Mouse (Mus musculus): Measurements from ENCODE around the gene Sorcs3. TPM values are rescaled to one million over a fixed set of nuclear protein-coding genes. Genes with fewer than 3 reads are reported as not detected.
A peak's percentile ranks its signal among the peaks of the same experiment; 100 is the strongest.

The Sorcs3 gene
- polyA plus RNA-seq, 1 experiment from 2014 or later = 5.3 TPM

- ATAC-seq = no peak
Measured at GRCm38 (mm10) chr19:48630671-48631327, 425.0 kb downstream of the Sorcs3 start.

GRCm38 (mm10) chr19:48642566-48642965, 436.7 kb downstream of the Sorcs3 start:
- H3K27ac ChIP-seq (ENCODE audit: low read depth, low read length) = no peak overlapping the region
- H3K4me2 ChIP-seq (ENCODE audit: low read length) = no peak overlapping the region
- H3K4me3 ChIP-seq (ENCODE audit: low read depth, low read length) = no peak overlapping the region
- H3K9me3 ChIP-seq (replicated peaks; ENCODE audit: control insufficient read depth, low read length) = no peaks in the 10 kb centered on the region
- ATAC-seq (no peak), DNase-seq (ENCODE audit: low spot score) (no peak)
- no peaks in the 10 kb centered on the region for H3K36me3 ChIP-seq (ENCODE audit: control insufficient read depth, insufficient read depth, low read length)
- no peaks in the 10 kb centered on the region for H3K27me3 ChIP-seq (replicated peaks; ENCODE audit: control insufficient read depth, insufficient read depth, low read length)
- no peak overlapping the region for H3K9ac ChIP-seq (ENCODE audit: low read length)
- H3K4me1 ChIP-seq (ENCODE audit: control insufficient read depth, insufficient read depth, low read length) = no peaks in the 10 kb centered on the region
- 76% methylated on average over 4 of the region's 4 CpGs for WGBS

More at GRCm38 (mm10) chr19:48630671-48631327, 425.0 kb downstream of the Sorcs3 start:
- WGBS = 53% methylated on average over 6 of the region's 6 CpGs
- Histone ChIP-seq H3K27ac (ENCODE audit: low read depth, low read length) (no peak overlapping the region), H3K4me3 (ENCODE audit: low read depth, low read length) (no peak overlapping the region), H3K36me3 (ENCODE audit: control insufficient read depth, insufficient read depth, low read length) (no peaks in the 10 kb centered on the region), H3K27me3 (replicated peaks; ENCODE audit: control insufficient read depth, insufficient read depth, low read length) (no peaks in the 10 kb centered on the region), H3K9me3 (replicated peaks; ENCODE audit: control insufficient read depth, low read length) (no peaks in the 10 kb centered on the region), H3K9ac (ENCODE audit: low read length) (no peak overlapping the region), H3K4me2 (ENCODE audit: low read length) (no peak overlapping the region), H3K4me1 (ENCODE audit: control insufficient read depth, insufficient read depth, low read length) (no peaks in the 10 kb centered on the region)
- no peak for DNase-seq (ENCODE audit: low spot score)

- no peak overlapping the region for H3K4me2 ChIP-seq (ENCODE audit: low read length)
- H3K9ac ChIP-seq (ENCODE audit: low read length) = no peak overlapping the region
- H3K4me1 ChIP-seq (ENCODE audit: control insufficient read depth, insufficient read depth, low read length) = no peaks in the 10 kb centered on the region; the same call in 1 of the 2 replicates
- H3K4me3 ChIP-seq (ENCODE audit: low read depth, low read length) = no peak overlapping the region
- WGBS = 72% methylated on average over 2 of the region's 2 CpGs
- no peak overlapping the region for H3K27ac ChIP-seq (ENCODE audit: low read depth, low read length)
- ATAC-seq (no peak), DNase-seq (ENCODE audit: low spot score) (no peak)
- H3K9me3 ChIP-seq (replicated peaks; ENCODE audit: control insufficient read depth, low read length) = no peaks in the 10 kb centered on the region
- H3K36me3 ChIP-seq (ENCODE audit: control insufficient read depth, insufficient read depth, low read length) = no peaks in the 10 kb centered on the region
- no peaks in the 10 kb centered on the region for H3K27me3 ChIP-seq (replicated peaks; ENCODE audit: control insufficient read depth, insufficient read depth, low read length)
Measured at GRCm38 (mm10) chr19:48649941-48650340, 444.1 kb downstream of the Sorcs3 start.

GRCm38 (mm10) chr19:48651617-48652016, 445.8 kb downstream of the Sorcs3 start:
- Histone ChIP-seq H3K27ac (ENCODE audit: low read depth, low read length) (no peak overlapping the region), H3K4me1 (ENCODE audit: control insufficient read depth, insufficient read depth, low read length) (no peaks in the 10 kb centered on the region; the same call in 1 of the 2 replicates), H3K4me2 (ENCODE audit: low read length) (no peak overlapping the region), H3K9me3 (replicated peaks; ENCODE audit: control insufficient read depth, low read length) (no peaks in the 10 kb centered on the region), H3K36me3 (ENCODE audit: control insufficient read depth, insufficient read depth, low read length) (no peaks in the 10 kb centered on the region), H3K9ac (ENCODE audit: low read length) (no peak overlapping the region), H3K27me3 (replicated peaks; ENCODE audit: control insufficient read depth, insufficient read depth, low read length) (no peaks in the 10 kb centered on the region), H3K4me3 (ENCODE audit: low read depth, low read length) (no peak overlapping the region)
- peak; percentile 57 for DNase-seq (ENCODE audit: low spot score)
- ATAC-seq = peak; percentile 48
- whole genome bisulfite sequencing = 41% methylated on average over 6 of the region's 6 CpGs

GRCm38 (mm10) chr19:48660201-48660600, 454.4 kb downstream of the Sorcs3 start:
- DNase-seq (ENCODE audit: low spot score) (peak; percentile 56), ATAC-seq (peak; percentile 70)
- H3K9ac ChIP-seq (ENCODE audit: low read length) = no peak overlapping the region
- 24% methylated on average over 6 of the region's 6 CpGs for WGBS
- peaks cover 7% of the 10 kb centered on the region for H3K4me1 ChIP-seq (ENCODE audit: control insufficient read depth, insufficient read depth, low read length)
- H3K4me3 ChIP-seq (ENCODE audit: low read depth, low read length) = no peak overlapping the region
- H3K9me3 ChIP-seq (replicated peaks; ENCODE audit: control insufficient read depth, low read length) = no peaks in the 10 kb centered on the region
- no peak overlapping the region for H3K4me2 ChIP-seq (ENCODE audit: low read length)
- peak overlapping the region; percentile 14; the same call in 1 of the 2 replicates for H3K27ac ChIP-seq (ENCODE audit: low read depth, low read length)
- H3K36me3 ChIP-seq (ENCODE audit: control insufficient read depth, insufficient read depth, low read length) = no peaks in the 10 kb centered on the region
- H3K27me3 ChIP-seq (replicated peaks; ENCODE audit: control insufficient read depth, insufficient read depth, low read length) = no peaks in the 10 kb centered on the region

GRCm38 (mm10) chr19:48679896-48680295, 474.1 kb downstream of the Sorcs3 start:
- 100% methylated on average over 1 of the region's 1 CpGs for WGBS
- DNase-seq (ENCODE audit: low spot score) = no peak

GRCm38 (mm10) chr19:48682485-48682884, 476.7 kb downstream of the Sorcs3 start:
- ATAC-seq = peak; percentile 73; the same call in 1 of the 2 replicates
- no peak overlapping the region for H3K4me2 ChIP-seq (ENCODE audit: low read length)

More at GRCm38 (mm10) chr19:48679896-48680295, 474.1 kb downstream of the Sorcs3 start:
- no peak overlapping the region for H3K4me3 ChIP-seq (ENCODE audit: low read depth, low read length)
- no peaks in the 10 kb centered on the region for H3K9me3 ChIP-seq (replicated peaks; ENCODE audit: control insufficient read depth, low read length)
- ATAC-seq = no peak
- no peaks in the 10 kb centered on the region for H3K27me3 ChIP-seq (replicated peaks; ENCODE audit: control insufficient read depth, insufficient read depth, low read length)
- H3K4me2 ChIP-seq (ENCODE audit: low read length) = no peak overlapping the region
- H3K27ac ChIP-seq (ENCODE audit: low read depth, low read length) = no peak overlapping the region
- no peak overlapping the region for H3K9ac ChIP-seq (ENCODE audit: low read length)
- peaks cover 4% of the 10 kb centered on the region; the same call in 1 of the 2 replicates for H3K4me1 ChIP-seq (ENCODE audit: control insufficient read depth, insufficient read depth, low read length)
- H3K36me3 ChIP-seq (ENCODE audit: control insufficient read depth, insufficient read depth, low read length) = no peaks in the 10 kb centered on the region

GRCm38 (mm10) chr19:48686369-48686768, 480.5 kb downstream of the Sorcs3 start:
- ATAC-seq (no peak), DNase-seq (ENCODE audit: low spot score) (no peak)
- Histone ChIP-seq H3K27ac (ENCODE audit: low read depth, low read length) (no peak overlapping the region), H3K27me3 (replicated peaks; ENCODE audit: control insufficient read depth, insufficient read depth, low read length) (no peaks in the 10 kb centered on the region), H3K4me1 (ENCODE audit: control insufficient read depth, insufficient read depth, low read length) (peaks cover 4% of the 10 kb centered on the region; the same call in 1 of the 2 replicates), H3K4me3 (ENCODE audit: low read depth, low read length) (no peak overlapping the region), H3K4me2 (ENCODE audit: low read length) (no peak overlapping the region), H3K9ac (ENCODE audit: low read length) (no peak overlapping the region), H3K9me3 (replicated peaks; ENCODE audit: control insufficient read depth, low read length) (no peaks in the 10 kb centered on the region), H3K36me3 (ENCODE audit: control insufficient read depth, insufficient read depth, low read length) (no peaks in the 10 kb centered on the region)
- WGBS = 27% methylated on average over 2 of the region's 2 CpGs

More at GRCm38 (mm10) chr19:48682485-48682884, 476.7 kb downstream of the Sorcs3 start:
- no peak overlapping the region for H3K4me3 ChIP-seq (ENCODE audit: low read depth, low read length)
- H3K27ac ChIP-seq (ENCODE audit: low read depth, low read length) = no peak overlapping the region
- no peaks in the 10 kb centered on the region for H3K27me3 ChIP-seq (replicated peaks; ENCODE audit: control insufficient read depth, insufficient read depth, low read length)
- no peaks in the 10 kb centered on the region for H3K9me3 ChIP-seq (replicated peaks; ENCODE audit: control insufficient read depth, low read length)
- H3K4me1 ChIP-seq (ENCODE audit: control insufficient read depth, insufficient read depth, low read length) = peaks cover 4% of the 10 kb centered on the region; the same call in 1 of the 2 replicates
- WGBS = 18% methylated on average over 3 of the region's 3 CpGs
- no peaks in the 10 kb centered on the region for H3K36me3 ChIP-seq (ENCODE audit: control insufficient read depth, insufficient read depth, low read length)
- no peak overlapping the region for H3K9ac ChIP-seq (ENCODE audit: low read length)
- DNase-seq (ENCODE audit: low spot score) = peak; percentile 73

GRCm38 (mm10) chr19:48700111-48700658, 494.4 kb downstream of the Sorcs3 start:
- no peaks in the 10 kb centered on the region for H3K27me3 ChIP-seq (replicated peaks; ENCODE audit: control insufficient read depth, insufficient read depth, low read length)
- 93% methylated on average over 6 of the region's 6 CpGs for WGBS
- H3K4me2 ChIP-seq (ENCODE audit: low read length) = no peak overlapping the region
- H3K9ac ChIP-seq (ENCODE audit: low read length) = no peak overlapping the region
- no peak overlapping the region for H3K4me3 ChIP-seq (ENCODE audit: low read depth, low read length)
- no peak overlapping the region for H3K27ac ChIP-seq (ENCODE audit: low read depth, low read length)
- no peaks in the 10 kb centered on the region for H3K36me3 ChIP-seq (ENCODE audit: control insufficient read depth, insufficient read depth, low read length)
- no peak for ATAC-seq
- no peaks in the 10 kb centered on the region for H3K9me3 ChIP-seq (replicated peaks; ENCODE audit: control insufficient read depth, low read length)
- H3K4me1 ChIP-seq (ENCODE audit: control insufficient read depth, insufficient read depth, low read length) = no peaks in the 10 kb centered on the region
- DNase-seq (ENCODE audit: low spot score) = no peak
